Mouse (Mus musculus) A20 (cell line): ENCODE measurements around the gene Gm13697.
"Not testable (repeated sequence)": the region's sequence is repeated elsewhere in the genome, so short reads cannot be mapped to it uniquely, and the experiment has no call there.

Source experiments
- DNase-seq: peaks from one replicate; pipeline ENCODE4 v3.0.0-alpha.2; 2011; ENCODE audit warnings: low read depth, low spot score

The Gm13697 gene

DNA sequence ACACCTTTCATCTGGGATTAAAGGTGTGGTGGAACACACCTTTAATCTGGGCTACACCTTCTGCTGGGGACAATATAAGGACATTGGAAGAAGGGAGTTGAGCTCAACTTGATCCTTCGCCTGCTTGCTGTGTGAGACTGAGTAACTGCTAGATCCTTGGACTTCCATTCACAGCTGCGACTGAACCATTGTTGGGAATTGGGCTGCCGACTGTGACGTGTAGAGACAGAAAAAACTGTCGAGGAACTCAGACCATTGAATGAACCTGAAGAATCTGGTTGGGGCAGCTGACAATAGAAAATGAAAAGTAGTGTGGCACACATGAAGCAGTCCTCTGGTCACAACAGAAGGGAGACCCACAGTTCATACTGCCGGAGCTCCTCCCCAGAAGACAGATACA lies at the start of gene Gm13697:
Gene Gm13697, plus strand, starts transcription at position 301 of the 400 bp plus-strand sequence.
- not testable (repeated sequence) for DNase-seq

DNA sequence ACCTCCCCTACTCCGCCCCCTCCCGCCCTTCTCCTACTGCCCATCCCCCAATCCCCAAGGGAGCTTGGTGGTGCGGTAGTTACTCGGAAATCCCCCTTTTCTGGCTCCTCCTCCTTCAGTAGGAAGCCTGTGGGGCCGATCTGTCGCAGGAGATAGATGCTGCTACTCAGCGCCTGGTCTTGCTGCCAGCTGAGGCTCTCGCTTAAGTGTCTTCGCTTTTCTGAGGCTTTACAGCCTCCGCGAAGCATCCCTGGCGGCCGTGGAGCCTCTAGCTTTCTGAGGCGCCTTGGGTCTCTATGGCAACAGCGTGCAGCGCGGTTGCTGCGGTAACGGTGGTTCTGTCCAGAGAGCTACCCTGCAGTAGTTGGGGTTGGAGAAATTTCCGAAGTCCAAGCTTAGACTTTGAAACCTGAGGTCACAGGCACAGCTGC lies 43.6 kb upstream of the Gm13697 start, which contains the start of gene Zswim2:
Gene Zswim2, minus strand, starts transcription at position 298 of the 431 bp plus-strand sequence.
- no peak for DNase-seq

DNA sequence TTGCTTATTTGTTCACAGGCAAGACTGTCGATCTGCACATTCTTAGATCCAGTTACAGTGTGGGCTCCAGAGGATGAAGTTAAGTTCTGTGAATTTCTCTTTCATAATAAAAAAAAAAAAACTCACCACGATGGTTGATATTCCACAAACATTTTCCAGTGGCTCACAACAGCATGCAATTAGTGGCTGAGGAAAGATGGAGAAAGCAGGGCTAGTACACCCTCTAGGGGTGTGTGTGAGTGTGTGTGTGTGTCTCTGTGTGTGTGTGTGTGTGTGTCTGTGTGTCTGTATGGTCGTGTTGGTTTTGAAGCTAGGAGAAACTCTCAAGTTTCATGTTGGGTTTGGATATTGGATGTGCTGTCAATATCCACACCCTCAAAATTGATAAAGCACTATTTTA lies 43.2 kb upstream of the Gm13697 start:
- DNase-seq = no peak

DNA sequence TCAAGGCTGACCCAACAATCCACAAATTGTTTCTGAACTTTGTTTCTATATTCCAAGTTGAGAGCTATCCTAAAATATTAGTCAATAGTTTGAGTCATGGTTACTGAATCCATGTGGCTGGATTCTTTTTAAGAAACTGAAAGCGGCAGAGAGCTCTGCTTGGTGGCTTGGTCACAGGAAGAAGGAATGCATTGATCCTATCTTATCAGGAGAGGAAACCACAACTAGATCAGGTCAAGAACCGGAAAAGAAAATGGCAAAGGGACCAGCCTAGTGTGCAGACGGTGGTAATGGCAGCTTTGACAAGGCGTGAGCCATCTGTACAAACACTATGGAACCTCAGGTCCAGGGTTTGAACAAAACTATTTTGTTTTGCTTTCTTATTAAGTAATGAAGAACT lies 42.8 kb upstream of the Gm13697 start:
- no peak for DNase-seq

DNA sequence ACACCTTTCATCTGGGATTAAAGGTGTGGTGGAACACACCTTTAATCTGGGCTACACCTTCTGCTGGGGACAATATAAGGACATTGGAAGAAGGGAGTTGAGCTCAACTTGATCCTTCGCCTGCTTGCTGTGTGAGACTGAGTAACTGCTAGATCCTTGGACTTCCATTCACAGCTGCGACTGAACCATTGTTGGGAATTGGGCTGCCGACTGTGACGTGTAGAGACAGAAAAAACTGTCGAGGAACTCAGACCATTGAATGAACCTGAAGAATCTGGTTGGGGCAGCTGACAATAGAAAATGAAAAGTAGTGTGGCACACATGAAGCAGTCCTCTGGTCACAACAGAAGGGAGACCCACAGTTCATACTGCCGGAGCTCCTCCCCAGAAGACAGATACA lies 29.1 kb upstream of the Gm13697 start, which contains the start of gene Gm13698:
Gene Gm13698, plus strand, starts transcription at position 301 of the 400 bp plus-strand sequence.
- not testable (repeated sequence) for DNase-seq

DNA sequence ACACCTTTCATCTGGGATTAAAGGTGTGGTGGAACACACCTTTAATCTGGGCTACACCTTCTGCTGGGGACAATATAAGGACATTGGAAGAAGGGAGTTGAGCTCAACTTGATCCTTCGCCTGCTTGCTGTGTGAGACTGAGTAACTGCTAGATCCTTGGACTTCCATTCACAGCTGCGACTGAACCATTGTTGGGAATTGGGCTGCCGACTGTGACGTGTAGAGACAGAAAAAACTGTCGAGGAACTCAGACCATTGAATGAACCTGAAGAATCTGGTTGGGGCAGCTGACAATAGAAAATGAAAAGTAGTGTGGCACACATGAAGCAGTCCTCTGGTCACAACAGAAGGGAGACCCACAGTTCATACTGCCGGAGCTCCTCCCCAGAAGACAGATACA lies 23.3 kb upstream of the Gm13697 start, which contains the start of gene Gm13693:
Gene Gm13693, plus strand, starts transcription at position 301 of the 400 bp plus-strand sequence.
- not testable (repeated sequence) for DNase-seq

DNA sequence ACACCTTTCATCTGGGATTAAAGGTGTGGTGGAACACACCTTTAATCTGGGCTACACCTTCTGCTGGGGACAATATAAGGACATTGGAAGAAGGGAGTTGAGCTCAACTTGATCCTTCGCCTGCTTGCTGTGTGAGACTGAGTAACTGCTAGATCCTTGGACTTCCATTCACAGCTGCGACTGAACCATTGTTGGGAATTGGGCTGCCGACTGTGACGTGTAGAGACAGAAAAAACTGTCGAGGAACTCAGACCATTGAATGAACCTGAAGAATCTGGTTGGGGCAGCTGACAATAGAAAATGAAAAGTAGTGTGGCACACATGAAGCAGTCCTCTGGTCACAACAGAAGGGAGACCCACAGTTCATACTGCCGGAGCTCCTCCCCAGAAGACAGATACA lies 17.5 kb upstream of the Gm13697 start, which contains the start of gene Gm13695:
Gene Gm13695, plus strand, starts transcription at position 301 of the 400 bp plus-strand sequence.
- DNase-seq = not testable (repeated sequence)

DNA sequence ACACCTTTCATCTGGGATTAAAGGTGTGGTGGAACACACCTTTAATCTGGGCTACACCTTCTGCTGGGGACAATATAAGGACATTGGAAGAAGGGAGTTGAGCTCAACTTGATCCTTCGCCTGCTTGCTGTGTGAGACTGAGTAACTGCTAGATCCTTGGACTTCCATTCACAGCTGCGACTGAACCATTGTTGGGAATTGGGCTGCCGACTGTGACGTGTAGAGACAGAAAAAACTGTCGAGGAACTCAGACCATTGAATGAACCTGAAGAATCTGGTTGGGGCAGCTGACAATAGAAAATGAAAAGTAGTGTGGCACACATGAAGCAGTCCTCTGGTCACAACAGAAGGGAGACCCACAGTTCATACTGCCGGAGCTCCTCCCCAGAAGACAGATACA lies 11.7 kb upstream of the Gm13697 start, which contains the start of gene Gm13696:
Gene Gm13696, plus strand, starts transcription at position 301 of the 400 bp plus-strand sequence.
- not testable (repeated sequence) for DNase-seq

DNA sequence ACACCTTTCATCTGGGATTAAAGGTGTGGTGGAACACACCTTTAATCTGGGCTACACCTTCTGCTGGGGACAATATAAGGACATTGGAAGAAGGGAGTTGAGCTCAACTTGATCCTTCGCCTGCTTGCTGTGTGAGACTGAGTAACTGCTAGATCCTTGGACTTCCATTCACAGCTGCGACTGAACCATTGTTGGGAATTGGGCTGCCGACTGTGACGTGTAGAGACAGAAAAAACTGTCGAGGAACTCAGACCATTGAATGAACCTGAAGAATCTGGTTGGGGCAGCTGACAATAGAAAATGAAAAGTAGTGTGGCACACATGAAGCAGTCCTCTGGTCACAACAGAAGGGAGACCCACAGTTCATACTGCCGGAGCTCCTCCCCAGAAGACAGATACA lies 5.9 kb upstream of the Gm13697 start, which contains the start of gene Gm13694:
Gene Gm13694, plus strand, starts transcription at position 301 of the 400 bp plus-strand sequence.
- DNase-seq = not testable (repeated sequence)

DNA sequence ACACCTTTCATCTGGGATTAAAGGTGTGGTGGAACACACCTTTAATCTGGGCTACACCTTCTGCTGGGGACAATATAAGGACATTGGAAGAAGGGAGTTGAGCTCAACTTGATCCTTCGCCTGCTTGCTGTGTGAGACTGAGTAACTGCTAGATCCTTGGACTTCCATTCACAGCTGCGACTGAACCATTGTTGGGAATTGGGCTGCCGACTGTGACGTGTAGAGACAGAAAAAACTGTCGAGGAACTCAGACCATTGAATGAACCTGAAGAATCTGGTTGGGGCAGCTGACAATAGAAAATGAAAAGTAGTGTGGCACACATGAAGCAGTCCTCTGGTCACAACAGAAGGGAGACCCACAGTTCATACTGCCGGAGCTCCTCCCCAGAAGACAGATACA lies 5.7 kb downstream of the Gm13697 start, which contains the start of gene Gm13691:
Gene Gm13691, plus strand, starts transcription at position 301 of the 400 bp plus-strand sequence.
- DNase-seq = not testable (repeated sequence)

DNA sequence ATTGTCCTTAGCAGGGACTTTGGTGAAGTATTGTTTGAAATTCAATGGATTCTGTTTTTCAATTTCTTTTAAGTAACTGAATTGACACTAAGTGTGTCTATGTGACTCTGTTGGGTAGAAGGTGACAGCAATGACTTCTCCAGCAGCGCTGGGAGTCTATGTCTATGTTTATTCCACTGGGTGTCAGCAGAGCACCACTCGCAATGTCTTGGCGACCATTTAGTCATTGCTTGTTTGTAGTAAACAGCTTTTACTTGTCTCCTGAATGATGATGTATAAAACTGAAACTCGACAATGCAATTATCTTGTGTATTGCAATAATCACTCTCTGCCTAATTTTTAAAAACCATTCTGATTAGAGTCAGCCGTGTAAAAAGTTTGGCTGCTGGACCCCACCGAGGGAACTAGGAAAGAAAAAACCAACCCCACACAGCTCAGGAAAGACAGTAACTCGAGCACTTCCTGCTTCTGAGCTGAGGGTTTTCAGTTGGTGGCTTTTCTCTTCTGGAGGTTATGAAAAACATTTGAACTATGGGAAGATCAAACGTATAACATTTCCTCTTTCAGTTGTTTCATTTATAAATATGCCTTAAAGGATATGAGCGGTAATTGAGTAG lies 9.2 kb downstream of the Gm13697 start:
- peak; percentile 84 for DNase-seq

DNA sequence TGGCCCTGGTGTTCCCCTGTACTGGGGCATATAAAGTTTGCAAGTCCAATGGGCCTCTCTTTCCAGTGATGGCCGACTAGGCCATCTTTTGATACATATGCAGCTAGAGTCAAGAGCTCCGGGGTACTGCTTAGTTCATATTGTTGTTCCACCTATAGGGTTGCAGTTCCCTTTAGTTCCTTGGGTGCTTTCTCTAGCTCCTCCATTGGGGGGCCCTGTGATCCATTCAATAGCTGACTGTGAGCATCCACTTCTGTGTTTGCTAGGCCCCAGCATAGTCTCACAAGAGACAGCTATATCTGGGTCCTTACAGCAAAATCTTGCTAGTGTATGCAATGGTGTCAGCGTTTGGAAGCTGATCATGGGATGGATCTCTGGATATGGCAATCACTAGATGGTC lies 10.0 kb downstream of the Gm13697 start:
- DNase-seq = not testable (repeated sequence)

DNA sequence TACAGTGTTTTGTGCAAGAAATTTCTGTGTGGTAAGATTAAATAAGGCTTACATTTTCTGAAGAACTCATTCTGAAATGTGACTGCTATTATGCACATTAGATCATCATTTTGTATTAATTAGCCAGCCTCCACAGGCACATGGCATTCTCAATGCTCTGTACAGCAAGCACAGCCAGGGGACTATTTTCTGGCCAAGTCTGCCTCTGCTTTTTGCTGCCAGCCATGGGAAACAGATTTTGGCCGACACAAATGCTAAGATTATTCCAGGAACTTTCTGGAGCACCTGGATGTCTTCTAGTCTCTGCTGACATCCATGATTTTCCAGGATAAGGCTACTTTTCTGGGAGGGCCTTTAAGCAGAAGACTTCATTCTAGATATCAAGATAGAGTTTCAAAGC lies 24.4 kb downstream of the Gm13697 start:
- no peak for DNase-seq

DNA sequence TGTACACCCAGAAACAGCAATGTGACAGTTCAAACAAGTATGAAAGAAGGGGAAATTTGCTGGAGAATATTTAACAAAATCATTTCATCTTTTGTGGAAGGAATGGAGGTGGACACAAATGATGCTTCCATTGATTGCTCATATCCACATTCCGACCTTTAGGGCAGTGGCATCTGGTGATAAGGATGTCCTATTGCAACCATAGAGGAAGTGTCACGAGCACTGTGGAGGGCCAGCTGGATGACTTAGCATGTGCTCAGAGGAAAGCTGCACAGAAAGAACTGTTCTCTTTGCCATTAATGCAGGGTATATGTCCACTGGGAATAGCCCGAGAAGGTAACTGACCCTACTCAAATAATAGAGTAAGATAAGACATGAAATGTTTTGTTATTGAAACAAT lies 25.3 kb downstream of the Gm13697 start:
- DNase-seq = no peak

DNA sequence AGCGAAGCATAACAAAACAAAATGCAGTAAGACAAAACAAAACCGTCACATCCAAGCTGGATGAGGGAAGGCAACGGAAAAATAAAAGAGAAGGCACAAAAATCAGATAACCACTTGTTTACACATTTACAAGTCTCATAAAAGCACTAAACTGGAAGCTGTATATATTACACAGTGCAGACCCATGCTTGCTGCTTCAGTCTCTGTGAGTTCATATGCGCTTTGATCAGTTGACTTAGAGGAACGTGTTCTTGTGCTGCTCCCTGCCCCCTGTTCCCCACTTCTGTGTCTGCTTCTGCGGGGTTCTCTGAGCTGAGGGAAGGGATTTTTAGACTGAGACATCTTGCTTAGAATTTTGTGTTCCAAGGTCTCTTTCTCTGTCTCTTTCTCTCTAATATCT lies 30.0 kb downstream of the Gm13697 start:
- DNase-seq = no peak

DNA sequence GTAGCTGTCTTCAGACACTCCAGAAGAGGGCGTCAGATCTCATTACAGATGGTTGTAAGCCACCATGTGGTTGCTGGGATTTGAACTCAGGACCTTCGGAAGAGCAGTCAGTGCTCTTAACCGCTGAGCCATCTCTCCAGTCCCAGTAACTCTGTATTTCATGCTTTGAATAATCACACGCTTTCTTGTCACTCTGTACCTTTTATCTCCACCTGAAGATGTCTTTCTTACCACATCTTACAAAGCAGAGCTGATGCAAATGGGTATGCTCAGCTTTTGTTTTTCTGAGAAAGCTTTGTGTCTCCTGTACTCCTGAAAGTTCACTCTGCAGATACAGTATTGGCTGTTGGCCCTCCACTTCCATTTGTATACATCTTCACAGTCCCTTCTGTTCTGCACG lies 31.7 kb downstream of the Gm13697 start:
- DNase-seq = not testable (repeated sequence)

DNA sequence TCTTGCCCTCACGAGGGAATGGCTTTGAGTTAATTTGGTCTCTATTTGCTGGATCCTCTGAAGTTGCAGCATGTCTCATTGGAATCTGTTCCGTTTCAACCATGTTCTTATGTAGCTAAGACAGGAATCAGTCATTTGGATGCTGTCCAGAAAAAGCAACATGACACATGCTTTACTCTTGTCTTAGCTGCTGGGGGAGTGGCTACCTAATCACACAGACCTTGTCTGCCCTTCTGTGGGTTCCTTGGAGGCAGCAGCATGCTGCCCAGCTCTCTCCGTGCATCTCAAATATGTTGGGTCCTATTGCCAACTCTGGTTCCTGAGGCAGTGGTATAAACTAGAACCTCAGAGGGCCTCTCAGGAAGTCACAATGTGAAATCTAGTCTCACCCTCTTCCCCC lies 33.8 kb downstream of the Gm13697 start:
- DNase-seq = no peak

DNA sequence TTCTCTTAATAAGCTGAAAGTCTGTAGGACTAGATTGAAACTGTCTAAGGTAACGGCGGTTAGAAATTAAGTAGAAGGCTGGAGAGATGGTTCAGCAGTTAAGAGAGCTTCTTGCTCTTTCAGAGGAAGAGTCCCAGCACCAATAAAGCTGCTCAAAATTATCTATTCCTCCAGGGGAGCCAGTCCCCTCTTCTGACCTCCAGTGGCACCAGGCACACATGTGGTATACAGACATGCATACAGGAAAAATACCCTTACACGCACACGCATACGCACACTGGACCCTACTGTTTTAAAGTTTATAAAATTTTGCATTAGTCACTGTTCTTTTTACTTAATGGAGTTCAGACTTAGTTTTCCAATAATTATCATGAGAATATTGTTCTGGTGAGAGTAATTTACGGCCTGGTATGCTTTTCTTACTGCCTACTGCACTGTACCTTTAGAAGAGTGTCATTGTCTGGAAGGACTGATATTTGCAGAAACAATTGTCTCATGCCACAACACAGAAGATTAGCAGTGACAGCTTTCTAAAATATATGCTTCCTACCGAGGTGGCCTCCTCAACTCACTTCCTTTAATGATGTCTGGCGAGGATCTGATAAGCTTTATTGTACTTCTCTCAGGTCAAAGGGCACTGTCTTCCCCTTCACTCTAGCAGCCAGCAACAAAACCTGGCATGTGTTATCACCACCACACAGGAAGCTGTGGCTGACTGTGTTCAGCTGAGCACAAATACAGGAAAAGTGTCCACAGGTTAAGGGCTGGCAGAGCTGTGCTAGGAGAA lies 35.2 kb downstream of the Gm13697 start:
- DNase-seq = no peak

DNA sequence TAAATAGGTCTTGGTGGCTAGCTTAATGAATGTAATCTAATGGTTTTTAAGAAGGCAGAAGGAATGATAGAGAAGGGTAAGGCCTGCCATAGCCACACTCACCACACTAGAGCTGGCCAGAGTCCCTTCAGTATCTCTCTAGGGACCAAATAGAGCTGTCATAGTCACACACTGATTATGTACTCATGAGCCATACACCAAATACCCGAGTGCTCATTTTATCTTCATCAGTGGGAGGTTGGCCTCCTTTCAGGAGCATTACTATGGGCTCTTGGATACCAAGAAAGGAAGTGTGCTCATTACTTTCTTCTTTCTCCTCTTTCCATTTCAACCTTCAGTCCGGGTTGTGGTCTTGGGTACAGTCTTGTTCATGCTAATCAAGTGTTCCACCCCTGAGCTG lies 37.4 kb downstream of the Gm13697 start:
- no peak for DNase-seq

DNA sequence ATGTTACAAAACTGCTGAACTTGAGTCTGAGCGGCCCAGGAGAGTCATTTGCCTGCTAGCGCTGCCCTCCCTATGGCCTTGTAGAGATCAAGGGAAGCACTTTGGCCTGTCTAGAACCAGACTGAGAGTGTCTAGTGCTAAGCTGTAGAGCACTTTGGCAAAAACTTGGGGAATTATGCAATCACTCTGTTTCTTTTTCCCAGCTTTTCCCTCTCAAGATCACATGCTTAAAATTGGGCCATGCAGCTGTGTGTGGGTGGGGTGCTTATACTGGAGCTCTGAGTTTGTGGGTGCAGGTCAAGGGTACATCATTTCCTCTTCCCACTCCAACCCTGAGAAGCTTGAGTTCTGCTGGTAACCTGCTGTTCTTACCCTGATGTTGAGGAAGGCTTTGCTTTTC lies 38.4 kb downstream of the Gm13697 start:
- no peak for DNase-seq

DNA sequence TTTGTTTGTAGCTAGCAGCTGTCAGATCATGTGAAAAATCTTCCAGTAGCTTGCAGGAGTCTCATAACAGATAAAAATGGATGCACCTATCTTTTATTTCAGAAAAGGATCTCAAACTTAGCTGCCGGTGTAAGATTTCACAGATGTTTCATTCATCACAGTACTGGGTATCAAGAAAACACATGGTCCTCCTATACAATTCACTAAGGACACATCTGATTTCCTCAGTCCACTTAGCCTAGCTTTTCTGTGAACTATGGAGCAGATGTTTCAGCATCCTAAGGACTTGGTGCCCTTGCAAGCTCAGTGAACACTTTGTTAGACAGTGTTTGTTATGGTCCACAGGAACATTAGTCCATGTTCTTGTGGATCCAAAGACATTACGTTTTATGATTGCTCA lies 38.8 kb downstream of the Gm13697 start:
- no peak for DNase-seq

DNA sequence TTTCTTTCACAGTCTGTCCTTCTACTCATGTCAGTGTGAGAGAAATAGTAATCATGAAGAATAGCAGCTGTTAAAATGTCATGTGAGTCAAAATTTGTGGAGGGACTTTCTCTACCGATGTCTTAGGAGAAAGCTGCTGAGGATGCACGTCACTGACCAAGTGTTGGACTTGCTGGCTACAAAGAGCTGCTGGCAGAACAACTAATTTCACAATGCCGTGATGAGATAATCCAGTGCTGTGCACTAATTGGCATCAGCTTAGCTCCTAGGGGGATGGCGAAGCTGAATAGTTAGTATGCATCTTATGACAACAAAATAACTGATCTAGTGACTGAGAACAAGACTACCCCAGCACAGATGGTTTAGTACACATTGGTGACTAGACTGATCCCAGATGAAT lies 40.7 kb downstream of the Gm13697 start:
- no peak for DNase-seq
